Mouse (Mus musculus): Measurements from ENCODE around the gene Pigm.

- TF ChIP-seq CTCF (IDR thresholded peaks at IDR 0.05; ENCODE audit: borderline replicate concordance, insufficient read depth, low read depth, low read length) (no peak), POLR2A (IDR thresholded peaks at IDR 0.05; ENCODE audit: borderline replicate concordance, insufficient read depth, low read length) (no peak)
Measured at GRCm38 (mm10) chr1:172349916-172350812, 26.2 kb upstream of the Pigm start.

Measured in cerebellum, adult 2 months (tissue).